Mouse (Mus musculus) kidney, postnatal 10 days (tissue): ENCODE measurements at regions not wholly inside any gene's neighbourhood (a gene's known extent, or its start where the extent isn't known, plus 50 kb on each side); places are given as distances from the start of the nearest gene placed in this dataset.

Source experiments
- DNase-seq: peaks from one replicate; pipeline ENCODE4 v3.0.0; 2021; ENCODE audit warnings: mixed read lengths

- no peak for DNase-seq
Observed at GRCm38 (mm10) chr6:31325621-31326020, 72.9 kb upstream of the Mkln1 start.

- no peak for DNase-seq
Observed at GRCm38 (mm10) chr6:31330327-31330726, 68.2 kb upstream of the Mkln1 start.

- DNase-seq = no peak
Observed at GRCm38 (mm10) chr6:31330868-31331267, 67.7 kb upstream of the Mkln1 start.

DNA sequence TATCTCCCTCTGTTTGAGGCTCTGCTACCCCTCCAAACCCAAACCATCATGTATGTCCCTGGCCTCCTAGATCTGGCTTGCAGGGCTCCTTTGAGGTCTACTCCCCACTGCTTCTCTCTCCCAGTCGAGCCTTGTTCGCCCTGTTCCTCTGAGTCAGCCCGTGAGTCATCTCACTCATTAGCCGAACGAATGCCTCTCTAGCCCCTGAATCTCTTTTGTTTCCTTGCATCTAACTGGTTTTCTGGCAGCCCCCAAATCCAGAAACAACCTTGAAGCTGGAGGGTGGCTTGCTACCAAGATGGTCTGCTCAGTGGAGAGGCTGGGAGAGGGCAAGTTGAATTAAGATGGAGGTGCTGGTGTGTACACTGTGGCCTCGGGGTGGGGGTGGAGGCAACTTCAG, 66.3 kb upstream of the Mkln1 start:
- DNase-seq = no peak

DNA sequence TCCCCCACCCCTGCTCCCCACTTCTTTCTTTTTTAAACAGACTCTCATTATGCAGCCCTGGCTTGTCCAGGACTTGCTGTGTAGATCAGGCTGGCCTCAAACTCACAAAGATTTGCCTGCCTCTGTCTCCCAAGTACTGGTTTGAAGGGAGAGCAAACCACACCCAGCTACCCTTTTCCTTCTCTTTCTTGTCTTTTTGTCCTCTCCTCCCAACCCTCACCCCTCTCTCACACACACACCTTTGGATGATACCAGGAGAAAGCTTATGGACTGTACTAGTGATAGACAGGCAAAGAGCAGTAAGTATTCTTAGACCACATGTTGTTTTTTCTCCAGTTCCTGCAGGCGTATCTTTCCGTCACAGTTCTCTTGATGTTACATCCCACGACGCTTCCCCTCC, 65.8 kb upstream of the Mkln1 start:
- no peak for DNase-seq

DNA sequence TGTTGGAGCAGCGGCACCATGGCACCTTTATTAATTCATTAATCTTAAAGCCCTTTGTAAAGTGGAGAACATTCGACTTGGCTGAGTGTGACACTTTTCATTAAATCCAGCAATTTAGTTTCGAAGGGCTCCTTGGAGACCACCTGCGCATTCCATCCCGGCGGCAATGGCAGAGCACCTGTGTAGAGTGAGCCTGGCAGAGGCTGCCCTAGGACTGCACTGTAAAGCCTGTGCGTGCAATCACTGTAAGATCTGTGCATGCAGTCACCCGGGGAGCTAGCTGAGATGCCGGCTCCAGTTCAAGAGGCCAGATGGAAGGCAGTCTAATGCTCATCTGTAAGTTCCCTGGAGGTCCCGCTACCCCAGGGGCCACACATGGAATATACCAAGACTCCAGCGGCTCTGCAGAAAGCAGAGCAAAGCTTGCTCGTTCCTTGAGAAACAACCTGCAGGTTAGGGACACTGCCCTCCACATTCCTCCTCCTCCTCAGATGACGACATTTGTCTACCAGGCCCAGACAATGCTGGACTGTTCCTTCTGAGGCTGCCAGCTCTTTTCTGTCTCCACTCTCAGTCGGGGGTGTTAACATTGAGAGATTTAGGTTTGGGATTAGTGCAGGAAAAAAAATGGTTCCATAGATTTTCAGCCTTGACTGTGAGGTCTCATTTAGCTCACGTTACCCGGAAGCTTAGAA, 65.2 kb upstream of the Mkln1 start:
- no peak for DNase-seq

DNA sequence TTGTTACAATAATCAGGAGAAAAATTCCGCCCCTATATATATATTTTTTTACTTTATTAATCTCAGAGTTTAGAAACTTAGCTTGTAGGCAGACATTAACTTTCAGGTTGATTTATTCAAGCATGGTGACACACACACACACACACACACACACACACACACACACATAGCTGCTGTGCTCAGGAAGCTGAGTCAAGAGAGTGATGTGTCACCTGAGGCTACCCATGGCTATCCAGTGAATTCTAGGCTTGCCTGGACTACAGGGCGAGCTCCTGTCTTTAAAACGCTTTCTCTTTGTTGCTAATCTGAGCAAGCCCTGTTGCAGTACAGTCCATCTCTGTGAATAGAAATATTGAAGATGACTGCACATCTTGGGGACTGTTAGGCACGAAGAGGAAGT, 64.4 kb upstream of the Mkln1 start:
- no peak for DNase-seq

DNA sequence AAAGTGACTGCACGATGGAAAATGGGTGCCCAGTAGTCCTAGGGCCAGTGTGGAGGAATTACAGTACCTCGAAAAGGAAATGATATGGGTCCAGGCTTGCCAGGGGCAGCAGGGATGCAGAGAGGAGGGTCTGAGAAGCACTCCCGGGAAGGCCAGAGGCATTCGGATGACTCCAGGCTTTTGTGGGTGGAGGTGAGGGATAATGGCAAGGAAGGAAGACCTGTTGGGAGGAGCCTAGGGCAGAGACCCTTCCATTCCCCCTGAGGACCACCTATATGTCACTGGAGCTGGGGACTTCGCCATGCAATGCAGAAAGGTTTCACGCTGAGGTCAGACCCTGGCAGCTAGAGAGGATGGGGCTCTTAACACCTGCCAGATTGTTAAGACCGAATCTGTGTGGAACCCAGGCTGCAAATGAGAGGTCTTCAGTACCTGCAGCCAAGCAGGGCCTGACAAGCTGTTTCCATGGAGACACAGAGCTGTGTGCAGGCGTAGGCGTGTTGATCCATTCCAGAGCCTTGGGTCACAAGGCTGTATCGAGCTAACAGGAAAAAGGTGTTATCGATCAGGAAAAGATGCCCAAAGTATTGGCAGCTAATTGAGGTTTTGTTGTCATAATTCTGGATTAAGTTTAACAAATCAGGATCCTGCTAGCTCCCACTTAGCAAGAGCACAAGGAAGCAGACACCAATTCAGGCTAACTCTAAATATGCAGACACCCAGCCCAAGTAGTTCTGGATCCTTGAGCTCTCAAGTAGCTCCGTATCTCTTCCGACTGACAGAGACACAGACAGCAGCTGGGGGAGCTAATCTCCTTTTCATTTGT, 59.2 kb upstream of the Mkln1 start:
- DNase-seq = no peak

- DNase-seq = no peak
Observed at GRCm38 (mm10) chr6:31339948-31340250, 58.6 kb upstream of the Mkln1 start.

DNA sequence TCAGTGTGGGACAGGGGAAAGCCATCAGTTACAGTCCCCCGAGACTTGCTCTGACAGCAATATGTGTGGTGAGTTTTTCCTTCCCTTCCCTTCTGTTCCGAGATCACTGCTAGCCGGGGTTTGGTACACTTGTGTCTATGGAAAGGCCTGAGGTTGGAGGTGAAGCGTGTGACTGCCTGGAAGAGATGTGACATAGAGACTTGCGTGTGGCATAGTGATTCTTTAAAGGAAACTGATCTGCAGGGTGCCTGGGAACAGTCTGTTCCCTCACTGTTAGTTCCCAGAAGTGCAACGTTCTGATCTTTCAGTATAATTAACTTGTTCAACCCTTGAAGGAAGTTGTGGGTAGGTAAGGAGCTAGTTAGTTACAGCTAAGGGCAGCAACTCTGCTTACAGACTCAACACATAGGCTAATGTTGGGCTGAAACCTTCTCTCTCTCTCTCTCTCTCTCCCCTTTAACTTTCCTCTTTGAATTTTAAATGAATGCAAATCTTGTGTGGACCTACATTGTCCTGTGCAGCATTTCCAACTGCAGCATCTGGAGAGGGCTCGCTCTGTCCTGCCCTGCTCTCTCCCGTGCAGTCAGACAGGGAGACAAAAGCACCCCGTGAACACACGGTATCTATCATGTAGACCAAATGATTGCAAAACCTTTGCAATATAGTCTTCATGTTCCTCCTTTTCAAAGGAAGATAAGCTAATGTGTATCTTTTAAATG, 53.0 kb upstream of the Mkln1 start:
- DNase-seq = peak; percentile 15

DNA sequence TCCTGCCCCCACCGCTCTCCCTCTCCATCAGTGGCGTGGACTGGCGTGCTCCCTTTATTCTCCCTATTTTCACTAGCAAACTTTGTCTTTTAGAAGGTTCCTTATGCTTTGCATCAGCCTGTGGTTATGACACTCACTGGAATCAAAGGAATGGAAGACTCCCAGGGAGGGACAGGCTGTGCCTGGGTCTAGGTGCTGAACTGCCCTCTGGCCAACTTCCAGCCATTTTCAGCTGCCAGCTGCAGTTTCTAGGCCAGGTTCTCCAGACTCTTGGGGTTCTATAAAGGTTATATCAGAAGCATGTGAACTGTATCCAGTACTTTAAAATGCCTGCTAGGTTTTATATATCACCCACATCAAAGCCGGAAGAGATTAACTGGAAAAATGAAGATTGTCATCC, 50.2 kb upstream of the Mkln1 start:
- DNase-seq = no peak
